Mouse (Mus musculus) C2C12 (cell line): ENCODE measurements around the gene Cdipt. TPM values are rescaled to one million over a fixed set of nuclear protein-coding genes. Genes with fewer than 3 reads are reported as not detected.

Source experiments
- H3K27me3 ChIP-seq: one replicate; pipeline ENCODE4 v1.6.1; 2011; ENCODE audit not compliant: control insufficient read depth, insufficient read depth, insufficient read length
- H3K36me3 ChIP-seq: one replicate; pipeline ENCODE4 v1.6.1; 2011; ENCODE audit not compliant: control insufficient read depth, insufficient read depth
- H3K4me3 ChIP-seq: one replicate; pipeline ENCODE4 v1.5.1; 2011; ENCODE audit warnings: mild to moderate bottlenecking, control low read depth; ENCODE audit not compliant: poor library complexity, insufficient read depth, severe bottlenecking
- H3K79me2 ChIP-seq: one replicate; pipeline ENCODE4 v1.6.1; 2011; ENCODE audit not compliant: control insufficient read depth, insufficient read depth
- H3K79me3 ChIP-seq: one replicate; pipeline ENCODE4 v1.6.1; 2011; ENCODE audit warnings: low read depth, control low read depth
- H3ac ChIP-seq: one replicate; pipeline ENCODE3; 2011; ENCODE audit warnings: low read depth; ENCODE audit not compliant: control insufficient read depth, insufficient read length
- CEBPB ChIP-seq: IDR thresholded peaks from one replicate; pipeline ENCODE4 v1.6.1; 2011; ENCODE audit warnings: low read depth, mild to moderate bottlenecking, control low read depth, moderate library complexity
- CTCF ChIP-seq: IDR thresholded peaks from one replicate; pipeline ENCODE4 v1.5.1; 2011; ENCODE audit not compliant: control insufficient read depth, insufficient read depth, insufficient read length
- FOSL1 ChIP-seq: IDR thresholded peaks from one replicate; pipeline ENCODE4 v1.8.0; 2011; ENCODE audit warnings: mild to moderate bottlenecking, low read length; ENCODE audit not compliant: poor library complexity, insufficient read depth, severe bottlenecking
- MAX ChIP-seq: IDR thresholded peaks from one replicate; pipeline ENCODE4 v1.6.1; 2011; ENCODE audit warnings: mild to moderate bottlenecking, control low read depth
- MYOD1 ChIP-seq: IDR thresholded peaks from one replicate; pipeline ENCODE4 v1.6.1; 2011; ENCODE audit warnings: low read depth; ENCODE audit not compliant: control insufficient read depth, insufficient read length
- MYOG ChIP-seq: IDR thresholded peaks from one replicate; pipeline ENCODE4 v1.6.1; 2011; ENCODE audit not compliant: control insufficient read depth, insufficient read length; ENCODE audit errors: extremely low read depth
- USF1 ChIP-seq: IDR thresholded peaks from one replicate; pipeline ENCODE4 v1.6.1; 2011; ENCODE audit warnings: low read depth, mild to moderate bottlenecking, control low read depth, moderate library complexity
- polyA plus RNA-seq: library from polyadenylated mRNA; unstranded; fragments of >200 nt; fragmentation: generic; extraction: Trizol; gene quantifications from one replicate; pipeline ENCODE4 v1.2.1, GENCODE M21; 2012; ENCODE audit warnings: missing spikeins

Gene Cdipt
- polyA plus RNA-seq, 1 experiment, result 115 TPM

DNA sequence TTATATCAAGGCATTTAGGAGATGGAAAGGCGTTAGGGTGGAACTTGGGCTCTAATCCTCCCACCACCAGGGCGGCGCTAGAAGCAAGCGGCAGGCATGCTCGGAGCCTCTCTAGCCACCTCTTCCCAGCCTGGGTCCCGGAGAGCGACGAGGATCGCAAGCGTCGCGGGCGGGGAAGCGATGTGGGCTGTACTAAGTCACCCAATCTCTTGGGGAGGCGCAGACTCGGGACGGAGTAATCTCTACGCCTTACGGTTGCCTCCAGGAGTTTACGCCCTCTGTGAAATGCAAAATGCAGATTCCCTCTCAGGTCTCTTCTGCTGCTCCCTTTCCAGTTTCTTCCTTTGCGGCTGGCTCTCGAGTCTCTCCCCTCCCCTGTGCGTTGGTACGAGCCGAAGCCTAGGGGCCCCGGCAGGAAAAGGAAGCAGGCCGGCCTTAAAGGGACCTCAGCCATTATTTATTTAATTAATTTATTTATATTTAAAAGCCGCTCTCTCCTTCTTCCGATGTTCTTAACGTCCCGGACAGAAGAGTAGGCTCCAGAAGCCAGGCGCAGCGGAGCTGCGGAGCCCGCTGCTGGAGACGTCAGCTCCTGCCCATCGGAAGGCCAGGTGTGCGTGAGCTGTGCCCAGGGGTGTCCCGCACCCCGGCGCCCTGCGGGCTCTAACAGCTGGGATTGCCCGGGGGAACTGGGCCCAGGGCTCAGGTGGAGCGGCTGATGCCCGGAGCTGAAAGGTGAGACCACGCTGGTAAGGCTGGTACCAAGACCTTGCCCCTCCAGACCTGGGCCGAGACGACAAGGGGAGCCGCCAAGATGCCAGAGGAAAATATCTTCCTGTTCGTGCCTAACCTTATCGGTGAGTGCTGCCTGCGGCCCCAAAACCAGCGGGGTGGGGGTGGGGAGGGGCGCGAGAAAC, 494 bp downstream of the Cdipt start, which contains the start of gene Cdiptos:
Cdiptos (minus strand) TSS at position 149 of the 917 bp plus-strand sequence.
- TF ChIP-seq MAX, result peak; percentile 93
- TF ChIP-seq CEBPB, result no peak
- no peak for TF ChIP-seq MYOD1
- TF ChIP-seq MYOG, result no peak
- TF ChIP-seq USF1, result no peak
- no peak for TF ChIP-seq FOSL1
- peak; percentile 91 for TF ChIP-seq CTCF
- H3K79me2 ChIP-seq, result peaks cover 28% of the 10 kb centered on the region
- H3K4me3 ChIP-seq, result peak within 1 kb of the TSS; percentile 89
- H3K36me3 ChIP-seq, result peaks cover 21% of the 10 kb centered on the region
- peaks cover 6% of the 10 kb centered on the region for H3K79me3 ChIP-seq
- H3K27me3 ChIP-seq, result peaks cover 11% of the 10 kb centered on the region
- H3ac ChIP-seq, result peak within 1 kb of the TSS; percentile 99

DNA sequence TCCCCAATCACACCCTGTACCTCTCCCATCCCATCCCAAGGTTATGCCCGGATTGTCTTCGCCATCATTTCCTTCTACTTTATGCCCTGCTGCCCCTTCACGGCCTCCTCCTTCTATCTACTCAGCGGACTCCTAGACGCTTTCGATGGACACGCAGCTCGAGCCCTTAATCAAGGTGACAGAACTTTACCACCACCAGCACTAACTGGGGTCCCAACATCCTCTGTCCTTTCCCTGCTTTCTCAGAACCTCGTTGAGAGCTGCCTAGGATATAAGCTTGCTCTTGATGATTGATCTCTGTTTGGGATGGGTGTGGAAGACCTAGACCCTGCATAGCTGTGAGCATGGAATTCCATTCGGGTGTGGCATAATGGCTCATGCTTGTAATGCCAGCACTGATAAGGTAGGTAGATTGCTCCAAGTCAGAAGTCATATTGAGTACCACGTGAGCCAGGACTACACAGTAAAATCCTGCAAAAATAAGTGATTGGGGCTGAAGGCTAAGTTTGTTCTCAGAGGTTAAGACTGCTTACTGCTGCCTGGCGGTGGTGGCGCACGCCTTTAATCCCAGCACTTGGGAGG, 1.3 kb downstream of the Cdipt start:
- TF ChIP-seq USF1, result no peak
- TF ChIP-seq CEBPB, result no peak
- TF ChIP-seq MYOD1, result no peak
- TF ChIP-seq MAX, result no peak
- TF ChIP-seq CTCF, result no peak
- TF ChIP-seq MYOG, result no peak
- no peak for TF ChIP-seq FOSL1
- peaks cover 10% of the 10 kb centered on the region for H3K27me3 ChIP-seq

DNA sequence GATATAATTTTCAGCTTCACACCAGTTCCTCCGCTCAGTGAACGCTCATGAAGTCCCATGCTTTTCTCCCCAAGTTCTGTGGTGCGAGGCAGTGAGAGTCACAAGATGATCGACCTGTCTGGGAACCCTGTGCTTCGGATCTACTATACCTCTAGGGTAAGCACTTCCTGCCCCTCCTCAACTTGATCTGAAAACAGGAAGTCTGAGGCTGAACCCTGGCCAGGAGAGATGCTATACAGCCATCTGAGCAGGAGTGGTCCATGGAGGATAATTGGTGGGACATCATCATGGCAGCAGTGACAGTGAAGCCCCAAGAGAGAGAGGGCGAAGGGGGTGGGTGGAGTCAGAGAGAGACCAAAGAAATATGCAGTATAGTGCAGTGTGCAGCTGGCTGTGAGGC, 3.1 kb downstream of the Cdipt start:
- H3K79me2 ChIP-seq, result peaks cover 28% of the 10 kb centered on the region
- no peaks in the 10 kb centered on the region for H3K27me3 ChIP-seq
- H3ac ChIP-seq, result no peak overlapping the region
- peaks cover 6% of the 10 kb centered on the region for H3K79me3 ChIP-seq
- no peak overlapping the region for H3K4me3 ChIP-seq
- TF ChIP-seq MYOD1 (no peak), CTCF (no peak), MAX (no peak), FOSL1 (no peak), CEBPB (no peak), MYOG (no peak), USF1 (no peak)
- peaks cover 21% of the 10 kb centered on the region for H3K36me3 ChIP-seq

More for the DNA sequence above, 1.3 kb downstream of the Cdipt start:
- H3ac ChIP-seq, result peak overlapping the region; percentile 99
- peaks cover 6% of the 10 kb centered on the region for H3K79me3 ChIP-seq
- peak overlapping the region; percentile 89 for H3K4me3 ChIP-seq
- H3K36me3 ChIP-seq, result peaks cover 21% of the 10 kb centered on the region
- H3K79me2 ChIP-seq, result peaks cover 28% of the 10 kb centered on the region

DNA sequence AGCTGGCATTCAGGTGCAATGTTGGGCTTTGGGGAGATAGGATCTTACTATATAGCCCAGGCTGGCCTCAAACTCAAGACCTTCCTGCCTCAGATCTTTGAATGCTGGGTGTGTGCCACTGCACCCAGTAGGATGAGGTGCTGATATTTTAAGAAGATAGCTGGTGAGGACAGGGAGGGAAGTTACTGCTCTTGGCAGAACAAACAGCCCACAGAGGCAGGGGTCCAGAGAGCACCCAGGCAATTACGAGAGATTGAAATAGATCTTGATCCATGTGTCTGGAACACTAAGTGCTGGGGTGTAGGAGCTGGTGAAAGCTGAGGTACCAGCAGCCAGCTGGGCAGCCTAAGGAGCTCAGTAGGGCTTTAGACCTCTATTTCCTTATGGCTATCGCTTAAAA, 5.9 kb downstream of the Cdipt start:
- TF ChIP-seq MYOD1 (no peak), FOSL1 (no peak), USF1 (no peak), CTCF (no peak), CEBPB (no peak), MYOG (no peak), MAX (no peak)

DNA sequence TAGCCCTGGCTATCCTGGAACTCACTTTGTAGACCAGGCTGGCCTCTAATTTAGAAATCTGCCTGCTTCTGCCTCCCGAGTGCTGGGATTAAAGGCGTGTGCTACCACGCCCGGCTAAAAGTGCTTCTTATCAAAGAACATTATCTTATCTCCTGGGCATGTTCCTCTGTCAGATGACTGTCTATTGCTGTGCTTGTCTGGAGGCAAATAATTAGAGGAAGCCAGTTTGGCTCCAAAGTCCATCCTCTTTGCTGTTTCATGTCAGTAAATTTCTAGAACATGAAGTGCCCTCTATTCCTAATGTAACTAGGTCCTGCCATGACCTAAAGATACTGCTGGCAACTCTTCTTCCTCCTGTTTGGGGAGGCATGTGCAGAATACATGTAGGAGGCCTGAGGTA, 6.3 kb downstream of the Cdipt start:
- peaks cover 20% of the 10 kb centered on the region for H3K79me2 ChIP-seq
- no peak overlapping the region for H3ac ChIP-seq
- TF ChIP-seq CEBPB, result no peak
- TF ChIP-seq CTCF, result no peak
- no peak for TF ChIP-seq MYOG
- no peak for TF ChIP-seq MAX
- peaks cover 27% of the 10 kb centered on the region for H3K36me3 ChIP-seq
- peaks cover 3% of the 10 kb centered on the region for H3K79me3 ChIP-seq
- no peaks in the 10 kb centered on the region for H3K27me3 ChIP-seq
- H3K4me3 ChIP-seq, result no peak overlapping the region

More for the DNA sequence above, 5.9 kb downstream of the Cdipt start:
- no peak overlapping the region for H3K4me3 ChIP-seq
- peaks cover 24% of the 10 kb centered on the region for H3K79me2 ChIP-seq
- peaks cover 22% of the 10 kb centered on the region for H3K36me3 ChIP-seq
- H3K27me3 ChIP-seq, result no peaks in the 10 kb centered on the region
- peaks cover 4% of the 10 kb centered on the region for H3K79me3 ChIP-seq
- no peak overlapping the region for H3ac ChIP-seq
